Mouse (Mus musculus) lung, postnatal 0 days (tissue): ENCODE data around the gene Ogfrl1. TPM values are rescaled to one million over a fixed set of nuclear protein-coding genes. Genes with fewer than 3 reads are reported as not detected.

ENCODE experiments used
- ATAC-seq: fragments of 200-750 bp; cut with Nextera tagmentation; 2 replicates; pipeline ENCODE4 v1.8.0; 2017; ENCODE audit warnings: moderate library complexity
- DNase-seq: peaks from one replicate; pipeline ENCODE4 v3.0.0-alpha.2; 2016; ENCODE audit warnings: low spot score
- H3K27ac ChIP-seq: fragments of 300-500 bp; sonication (generic); 2 replicates; pipeline ENCODE4 v1.5.1; 2014; ENCODE audit warnings: antibody characterized with exemption, mild to moderate bottlenecking, low read length, mixed read lengths
- H3K27me3 ChIP-seq: fragments of 300-500 bp; sonication (generic); replicated peaks from 2 replicates; pipeline ENCODE4 v1.6.1; 2014; ENCODE audit warnings: low read length, mixed read lengths; ENCODE audit not compliant: insufficient read depth
- H3K36me3 ChIP-seq: fragments of 300-500 bp; sonication (generic); 2 replicates; pipeline ENCODE4 v1.6.1; 2014; ENCODE audit warnings: low read length, mixed read lengths; ENCODE audit not compliant: insufficient read depth
- H3K4me1 ChIP-seq: fragments of 300-500 bp; sonication (generic); 2 replicates; pipeline ENCODE4 v1.6.1; 2014; ENCODE audit warnings: antibody characterized with exemption, low read depth, low read length, mixed read lengths; ENCODE audit not compliant: insufficient read depth
- H3K4me2 ChIP-seq: fragments of 300-500 bp; sonication (generic); replicated peaks from 2 replicates; pipeline ENCODE4 v1.6.1; 2014; ENCODE audit warnings: low read depth, mild to moderate bottlenecking, low read length, moderate library complexity, mixed read lengths
- H3K4me3 ChIP-seq: fragments of 300-500 bp; sonication (generic); 2 replicates; pipeline ENCODE4 v1.5.1; 2014; ENCODE audit warnings: low read depth, low read length
- H3K9ac ChIP-seq: fragments of 300-500 bp; sonication (generic); replicated peaks from 2 replicates; pipeline ENCODE4 v1.6.1; 2014; ENCODE audit warnings: low read depth, mild to moderate bottlenecking
- H3K9me3 ChIP-seq: fragments of 300-500 bp; sonication (generic); 2 replicates; pipeline ENCODE4 v1.6.1; 2016; ENCODE audit warnings: low read length, mixed read lengths
- CTCF ChIP-seq: IDR thresholded peaks from 2 replicates; pipeline ENCODE4 v1.5.1; 2016; ENCODE audit warnings: antibody characterized with exemption, mild to moderate bottlenecking
- EP300 ChIP-seq: IDR thresholded peaks from 2 replicates; pipeline ENCODE4 v1.6.1; 2016; ENCODE audit warnings: antibody characterized with exemption, mild to moderate bottlenecking, control low read depth
- WGBS: fragments of 180-500 bp; shearing (Covaris S2); extraction: QIAGEN DNeasy Blood & Tissue Kit; methylation state at CpG from one replicate; pipeline ENCODE4 v1.1.7; 2014; 5-methylcytosine and 5-hydroxymethylcytosine counted together
- polyA plus RNA-seq: library from polyadenylated mRNA; unstranded; fragments of >200 nt; fragmentation: Nextera tagmentation; extraction: Ambion mirVana; gene quantifications from 2 replicates; pipeline ENCODE4 v1.2.1, GENCODE M21; 2015

Gene Ogfrl1
- polyA plus RNA-seq, 1 experiment from 2014 or later, result 11.1 TPM

- ATAC-seq, result no peak
- 87% methylated on average over 4 of the region's 4 CpGs for WGBS
- no peak for TF ChIP-seq CTCF
- TF ChIP-seq EP300, result no peak
These were observed 23.4 kb downstream of the Ogfrl1 start for GRCm38 (mm10) chr1:23374156-23374555.

GRCm38 (mm10) chr1:23365614-23366013, 32.0 kb downstream of the Ogfrl1 start:
- Histone ChIP-seq H3K4me1 (no peaks in the 10 kb centered on the region), H3K9ac (no peak overlapping the region), H3K4me2 (no peak overlapping the region), H3K27me3 (no peaks in the 10 kb centered on the region), H3K4me3 (no peak overlapping the region), H3K27ac (no peak overlapping the region), H3K36me3 (0 out of 2 replicates have a peak, but pooled peaks cover 5% of the 10 kb centered on the region), H3K9me3 (no peaks in the 10 kb centered on the region)
- WGBS, result 81% methylated on average over 2 of the region's 2 CpGs
- TF ChIP-seq CTCF, result no peak
- TF ChIP-seq EP300, result no peak
- DNase-seq (no peak), ATAC-seq (no peak)

More at GRCm38 (mm10) chr1:23374156-23374555, 23.4 kb downstream of the Ogfrl1 start:
- Histone ChIP-seq H3K4me1 (no peaks in the 10 kb centered on the region), H3K9ac (no peak overlapping the region), H3K4me3 (no peak overlapping the region), H3K4me2 (no peak overlapping the region), H3K27me3 (no peaks in the 10 kb centered on the region), H3K27ac (no peak overlapping the region), H3K36me3 (peaks cover 10% of the 10 kb centered on the region), H3K9me3 (no peaks in the 10 kb centered on the region)
- DNase-seq, result no peak

- Histone ChIP-seq H3K27me3 (no peaks in the 10 kb centered on the region), H3K4me1 (no peaks in the 10 kb centered on the region), H3K9ac (no peak overlapping the region), H3K4me2 (no peak overlapping the region), H3K36me3 (no peaks in the 10 kb centered on the region), H3K9me3 (no peaks in the 10 kb centered on the region), H3K27ac (no peak overlapping the region), H3K4me3 (no peak overlapping the region)
- no peak for DNase-seq
- 85% methylated on average over 6 of the region's 6 CpGs for WGBS
- no peak for ATAC-seq
- TF ChIP-seq CTCF (no peak), EP300 (no peak)
These were observed 44.7 kb downstream of the Ogfrl1 start for GRCm38 (mm10) chr1:23352895-23353294.

GRCm38 (mm10) chr1:23351756-23352155, 45.8 kb downstream of the Ogfrl1 start:
- Histone ChIP-seq H3K27me3 (no peaks in the 10 kb centered on the region), H3K4me2 (no peak overlapping the region), H3K27ac (no peak overlapping the region), H3K9me3 (no peaks in the 10 kb centered on the region), H3K36me3 (no peaks in the 10 kb centered on the region), H3K4me3 (no peak overlapping the region), H3K4me1 (no peaks in the 10 kb centered on the region), H3K9ac (no peak overlapping the region)
- WGBS, result 41% methylated on average over 4 of the region's 4 CpGs
- no peak for DNase-seq
- no peak for ATAC-seq
- TF ChIP-seq CTCF, result no peak
- TF ChIP-seq EP300, result no peak

GRCm38 (mm10) chr1:23345633-23346032, 51.9 kb downstream of the Ogfrl1 start:
- no peak overlapping the region for H3K27ac ChIP-seq
- H3K36me3 ChIP-seq, result no peaks in the 10 kb centered on the region
- H3K4me3 ChIP-seq, result no peak overlapping the region
- WGBS, result 68% methylated on average over 3 of the region's 3 CpGs
- H3K27me3 ChIP-seq, result no peaks in the 10 kb centered on the region
- H3K4me2 ChIP-seq, result no peak overlapping the region
- no peak overlapping the region for H3K9ac ChIP-seq
- no peak for TF ChIP-seq EP300
- TF ChIP-seq CTCF, result no peak
- H3K4me1 ChIP-seq, result no peaks in the 10 kb centered on the region
- ATAC-seq, result no peak
- no peaks in the 10 kb centered on the region for H3K9me3 ChIP-seq
- no peak for DNase-seq

GRCm38 (mm10) chr1:23342864-23343263, 54.7 kb downstream of the Ogfrl1 start:
- ATAC-seq (no peak), DNase-seq (no peak)
- no peak overlapping the region for H3K4me3 ChIP-seq
- WGBS, result 67% methylated on average over 4 of the region's 4 CpGs
- no peaks in the 10 kb centered on the region for H3K4me1 ChIP-seq
- no peaks in the 10 kb centered on the region for H3K9me3 ChIP-seq
- no peak overlapping the region for H3K4me2 ChIP-seq
- no peaks in the 10 kb centered on the region for H3K27me3 ChIP-seq
- H3K27ac ChIP-seq, result no peak overlapping the region
- no peak overlapping the region for H3K9ac ChIP-seq
- no peaks in the 10 kb centered on the region for H3K36me3 ChIP-seq
- TF ChIP-seq CTCF (no peak), EP300 (no peak)

- H3K9ac ChIP-seq, result no peak overlapping the region
- TF ChIP-seq CTCF (no peak), EP300 (no peak)
- H3K27ac ChIP-seq, result no peak overlapping the region
- H3K4me2 ChIP-seq, result no peak overlapping the region
- DNase-seq (no peak), ATAC-seq (no peak)
- H3K27me3 ChIP-seq, result no peaks in the 10 kb centered on the region
- 78% methylated on average over 3 of the region's 3 CpGs for WGBS
- H3K4me3 ChIP-seq, result no peak overlapping the region
- H3K36me3 ChIP-seq, result no peaks in the 10 kb centered on the region
- no peaks in the 10 kb centered on the region for H3K4me1 ChIP-seq
- H3K9me3 ChIP-seq, result no peaks in the 10 kb centered on the region
These were observed 55.3 kb downstream of the Ogfrl1 start for GRCm38 (mm10) chr1:23342224-23342623.
